ENCODE assay signal across 11 mouse cellular contexts in the genomic region with DNA sequence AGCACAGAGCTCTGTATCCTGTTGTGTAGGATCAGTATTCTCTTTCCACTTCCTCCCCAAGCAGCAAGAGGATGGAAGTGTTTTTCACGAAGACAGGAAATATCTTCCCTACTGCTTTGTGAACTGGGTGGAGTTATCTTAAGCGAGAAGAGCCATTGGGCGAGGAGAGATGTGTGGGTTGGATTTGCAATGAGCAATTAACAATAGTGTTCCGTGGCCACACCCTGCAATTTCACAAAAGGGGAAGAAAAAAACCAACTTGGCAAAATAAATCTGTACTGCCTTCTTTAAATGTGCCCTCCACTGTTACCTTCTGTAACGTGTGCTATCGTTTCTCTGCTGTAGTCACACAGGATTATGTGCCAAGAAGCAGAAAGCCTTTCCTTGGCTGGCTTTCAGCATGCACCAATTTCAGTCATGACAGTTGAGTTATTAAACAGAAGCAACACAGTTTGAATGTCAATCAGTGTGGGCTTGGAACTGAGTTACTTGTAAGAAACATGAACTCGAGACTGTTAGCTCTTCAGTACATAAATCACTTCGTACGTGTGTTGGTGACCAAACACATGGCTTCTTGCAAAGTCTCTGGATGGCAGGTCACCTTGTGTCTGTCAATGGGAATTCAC.
A peak's percentile ranks its signal among the peaks of the same experiment; 100 is the strongest.
DNase-seq lines count a peak whose midpoint lies in the region; ATAC-seq and TF ChIP-seq lines count a peak whose summit lies in the region.
"Had no signal": no experiment of that assay in that cellular context is flagged by ENCODE, and none has a peak within 500 bp of the region (broad histone marks: within the 10 kb centered on the region; RNA-seq: fewer than 3 reads in every experiment).

No protein-coding gene starts in this region.

- no peaks in the 10 kb centered on the region for H3K36me3 ChIP-seq in midbrain, postnatal 0 days (ENCODE audit: insufficient read depth, low read length)
- H3K36me3 ChIP-seq in midbrain, embryonic 13.5 days, result no peaks in the 10 kb centered on the region
- no peaks in the 10 kb centered on the region for H3K36me3 ChIP-seq in stomach, postnatal 0 days (ENCODE audit: control insufficient read depth, insufficient read depth, low read length)

- DNase-seq in heart, adult 8-10 months (ENCODE audit: low spot score), result peak; percentile 41
- DNase-seq in heart, postnatal 14 days, result no peak
- peak; percentile 61 for DNase-seq in midbrain, postnatal 0 days (ENCODE audit: low spot score)
- peak; percentile 25 to 27 for DNase-seq in heart, postnatal 10 days
- no peak for DNase-seq in stomach, postnatal 0 days (ENCODE audit: low spot score)
- DNase-seq in yolk sac, embryonic 10.5 days (ENCODE audit: low spot score), result no peak
- DNase-seq in left cerebral cortex, adult 8-10 months (ENCODE audit: low spot score in 2 of 2), result no peak
- DNase-seq: adrenal gland, adult 8-10 months; embryo, embryonic 11 days had no signal

- no peak for TF ChIP-seq EP300 in stomach, postnatal 0 days (optimal IDR thresholded peaks at IDR 0.05)

- H3K4me1 ChIP-seq in midbrain, postnatal 0 days (ENCODE audit: insufficient read depth, low read length), result no peaks in the 10 kb centered on the region
- H3K4me1 ChIP-seq in midbrain, embryonic 13.5 days (replicated peaks), result peaks cover 4% of the 10 kb centered on the region; the same call in 1 of the 2 replicates
- peaks cover 10% of the 10 kb centered on the region; the same call in 1 of the 2 replicates for H3K4me1 ChIP-seq in stomach, postnatal 0 days (replicated peaks; ENCODE audit: control insufficient read depth, insufficient read depth)
- H3K4me1 ChIP-seq: megakaryocyte, embryonic 14.5 days had no signal

- ATAC-seq in midbrain, postnatal 0 days (ENCODE audit: low FRiP score), result no peak
- ATAC-seq in midbrain, embryonic 13.5 days, result no peak
- no peak for ATAC-seq in stomach, postnatal 0 days (ENCODE audit: low FRiP score, low TSS enrichment)

- H3K9me3 ChIP-seq in midbrain, postnatal 0 days (ENCODE audit: low read length), result no peaks in the 10 kb centered on the region
- no peaks in the 10 kb centered on the region for H3K9me3 ChIP-seq in midbrain, embryonic 13.5 days
- no peaks in the 10 kb centered on the region for H3K9me3 ChIP-seq in stomach, postnatal 0 days (ENCODE audit: control insufficient read depth, low read length)

- no peak overlapping the region for H3K9ac ChIP-seq in midbrain, postnatal 0 days (replicated peaks; ENCODE audit: low read length, poor library complexity, severe bottlenecking)
- H3K9ac ChIP-seq in midbrain, embryonic 13.5 days (replicated peaks), result no peak overlapping the region
- no peak overlapping the region for H3K9ac ChIP-seq in stomach, postnatal 0 days (ENCODE audit: low read length)

- no peak overlapping the region for H3K4me3 ChIP-seq in midbrain, postnatal 0 days (ENCODE audit: low read depth, low read length)
- H3K4me3 ChIP-seq in midbrain, embryonic 13.5 days (replicated peaks), result no peak overlapping the region
- no peak overlapping the region for H3K4me3 ChIP-seq in stomach, postnatal 0 days (ENCODE audit: low read depth, low read length)
- H3K4me3 ChIP-seq: megakaryocyte, embryonic 14.5 days had no signal

- WGBS in midbrain, postnatal 0 days, result 72% methylated on average over 9 of the region's 9 CpGs
- WGBS in midbrain, embryonic 13.5 days, result 85% methylated on average over 9 of the region's 9 CpGs
- WGBS in stomach, postnatal 0 days, result 47% methylated on average over 9 of the region's 9 CpGs

- H3K27me3 ChIP-seq in midbrain, postnatal 0 days (ENCODE audit: insufficient read depth, low read length), result no peaks in the 10 kb centered on the region
- no peaks in the 10 kb centered on the region for H3K27me3 ChIP-seq in midbrain, embryonic 13.5 days
- H3K27me3 ChIP-seq in stomach, postnatal 0 days (ENCODE audit: control insufficient read depth, insufficient read depth, low read length), result no peaks in the 10 kb centered on the region

- H3K4me2 ChIP-seq in midbrain, postnatal 0 days (ENCODE audit: low read depth, low read length, poor library complexity, severe bottlenecking), result no peak overlapping the region
- no peak overlapping the region for H3K4me2 ChIP-seq in midbrain, embryonic 13.5 days (replicated peaks)
- H3K4me2 ChIP-seq in stomach, postnatal 0 days (replicated peaks; ENCODE audit: low read depth), result no peak overlapping the region

- no peak for TF ChIP-seq CTCF in midbrain, postnatal 0 days (IDR thresholded peaks at IDR 0.05)
- no peak for TF ChIP-seq CTCF in stomach, postnatal 0 days (IDR thresholded peaks at IDR 0.05; ENCODE audit: low read depth)

- intact Hi-C loops in heart, postnatal 14 days (cut with DNase I), result no loop called here
- intact Hi-C loops in heart, postnatal 10 days (cut with DNase I), result loop anchor here (5.0 kb wide), 1 partner anchor 76 kb away; no protein-coding TSS in a partner anchor

- no peak overlapping the region for H3K27ac ChIP-seq in midbrain, postnatal 0 days (ENCODE audit: low read depth, low read length)
- no peak overlapping the region for H3K27ac ChIP-seq in midbrain, embryonic 13.5 days
- H3K27ac ChIP-seq in stomach, postnatal 0 days (replicated peaks), result peak overlapping the region; percentile 49; the same call in 1 of the 2 replicates

Comparison
In these comparisons a context has a peak if more than half of its experiments do, and no peak if none do; other contexts are left out.
1. DNase-seq: peak in heart, adult 8-10 months (single experiment), midbrain, postnatal 0 days (single experiment) and heart, postnatal 10 days (2 of 2); none in heart, postnatal 14 days (0 of 2), stomach, postnatal 0 days (single experiment), yolk sac, embryonic 10.5 days (single experiment) and left cerebral cortex, adult 8-10 months (0 of 2).